Mouse (Mus musculus) forebrain, embryonic 14.5 days (tissue): ENCODE measurements at regions not wholly inside any gene's neighbourhood (a gene's known extent, or its start where the extent isn't known, plus 50 kb on each side); places are given as distances from the start of the nearest gene placed in this dataset.
A peak's percentile ranks its signal among the peaks of the same experiment; 100 is the strongest.

Experiments
- ATAC-seq: fragments of 200-750 bp; cut with Nextera tagmentation; 2 replicates; pipeline ENCODE4 v1.8.0; 2017; ENCODE audit warnings: mild to moderate bottlenecking, moderate library complexity
- DNase-seq: peaks from one replicate; pipeline ENCODE4 v3.0.0-alpha.2; 2015; ENCODE audit warnings: low spot score
- H3K27ac ChIP-seq: fragments of 300-500 bp; sonication (generic); 2 replicates; pipeline ENCODE4 v1.5.1; 2014; ENCODE audit warnings: low read depth, mild to moderate bottlenecking, control low read depth, low read length, moderate library complexity
- H3K27me3 ChIP-seq: fragments of 300-500 bp; sonication (generic); replicated peaks from 2 replicates; pipeline ENCODE4 v1.6.1; 2014; ENCODE audit warnings: low read length, control low read depth, mixed read lengths; ENCODE audit not compliant: control insufficient read depth, insufficient read depth
- H3K36me3 ChIP-seq: fragments of 300-500 bp; sonication (generic); 2 replicates; pipeline ENCODE4 v1.6.1; 2014; ENCODE audit warnings: low read length, control low read depth; ENCODE audit not compliant: control insufficient read depth, insufficient read depth
- H3K4me1 ChIP-seq: fragments of 300-500 bp; sonication (generic); 2 replicates; pipeline ENCODE4 v1.6.1; 2014; ENCODE audit warnings: antibody characterized with exemption, low read length, control low read depth; ENCODE audit not compliant: control insufficient read depth, insufficient read depth
- H3K4me2 ChIP-seq: fragments of 300-500 bp; sonication (generic); 2 replicates; pipeline ENCODE4 v1.6.1; 2014; ENCODE audit warnings: mild to moderate bottlenecking, control low read depth, low read length
- H3K4me3 ChIP-seq: fragments of 300-500 bp; sonication (generic); 2 replicates; pipeline ENCODE4 v1.5.1; 2014; ENCODE audit warnings: low read depth, low read length, control low read depth
- H3K9ac ChIP-seq: fragments of 300-500 bp; sonication (generic); 2 replicates; pipeline ENCODE4 v1.6.1; 2014; ENCODE audit warnings: mild to moderate bottlenecking, low read length, control low read depth, moderate library complexity
- H3K9me3 ChIP-seq: fragments of 300-500 bp; sonication (generic); replicated peaks from 2 replicates; pipeline ENCODE4 v1.6.1; 2016; ENCODE audit warnings: low read length, control low read depth, mixed read lengths; ENCODE audit not compliant: control insufficient read depth
- WGBS: fragments of 180-500 bp; shearing (Covaris S2); extraction: QIAGEN DNeasy Blood & Tissue Kit; methylation state at CpG from one replicate; pipeline ENCODE4 v1.1.7; 2014; 5-methylcytosine and 5-hydroxymethylcytosine counted together

- WGBS: 90% methylated on average over 7 of the region's 7 CpGs
- no peaks in the 10 kb centered on the region for H3K36me3 ChIP-seq
- H3K27me3 ChIP-seq: no peaks in the 10 kb centered on the region
Observed at GRCm38 (mm10) chr1:36010151-36010550, 58.0 kb upstream of the Hs6st1 start.

GRCm38 (mm10) chr1:36010834-36011233 lies 57.4 kb upstream of the Hs6st1 start:
- Histone ChIP-seq H3K4me3 (no peak overlapping the region), H3K27ac (no peak overlapping the region), H3K9me3 (no peaks in the 10 kb centered on the region), H3K9ac (no peak overlapping the region), H3K4me2 (no peak overlapping the region), H3K4me1 (no peaks in the 10 kb centered on the region), H3K36me3 (no peaks in the 10 kb centered on the region), H3K27me3 (no peaks in the 10 kb centered on the region)
- 87% methylated on average over 12 of the region's 12 CpGs for WGBS
- DNase-seq: no peak
- no peak for ATAC-seq

More at GRCm38 (mm10) chr1:36010151-36010550, 58.0 kb upstream of the Hs6st1 start:
- DNase-seq (no peak), ATAC-seq (no peak)
- no peak overlapping the region for H3K9ac ChIP-seq
- H3K4me3 ChIP-seq: no peak overlapping the region
- H3K4me1 ChIP-seq: no peaks in the 10 kb centered on the region
- no peaks in the 10 kb centered on the region for H3K9me3 ChIP-seq
- no peak overlapping the region for H3K27ac ChIP-seq
- no peak overlapping the region for H3K4me2 ChIP-seq

GRCm38 (mm10) chr1:36012081-36012765 lies 56.0 kb upstream of the Hs6st1 start:
- 89% methylated on average over 9 of the region's 9 CpGs for WGBS
- Histone ChIP-seq H3K4me1 (peaks cover 4% of the 10 kb centered on the region; the same call in 1 of the 2 replicates), H3K27ac (no peak overlapping the region), H3K9me3 (no peaks in the 10 kb centered on the region), H3K36me3 (no peaks in the 10 kb centered on the region), H3K27me3 (no peaks in the 10 kb centered on the region), H3K9ac (no peak overlapping the region), H3K4me3 (no peak overlapping the region), H3K4me2 (no peak overlapping the region)
- no peak for ATAC-seq
- no peak for DNase-seq

- no peak for DNase-seq
- 28% methylated on average over 11 of the region's 11 CpGs for WGBS
- H3K27me3 ChIP-seq: no peaks in the 10 kb centered on the region
- H3K4me3 ChIP-seq: no peak overlapping the region
- no peaks in the 10 kb centered on the region for H3K9me3 ChIP-seq
- no peak overlapping the region for H3K9ac ChIP-seq
- H3K4me2 ChIP-seq: no peak overlapping the region
- no peak for ATAC-seq
- no peak overlapping the region for H3K27ac ChIP-seq
- peaks cover 5% of the 10 kb centered on the region; the same call in 1 of the 2 replicates for H3K4me1 ChIP-seq
- H3K36me3 ChIP-seq: no peaks in the 10 kb centered on the region
Observed at GRCm38 (mm10) chr1:36013823-36014341, 54.3 kb upstream of the Hs6st1 start.

GRCm38 (mm10) chr1:36014372-36014771 lies 53.8 kb upstream of the Hs6st1 start:
- no peaks in the 10 kb centered on the region for H3K27me3 ChIP-seq
- H3K9me3 ChIP-seq: no peaks in the 10 kb centered on the region
- WGBS: 70% methylated on average over 7 of the region's 7 CpGs
- H3K36me3 ChIP-seq: no peaks in the 10 kb centered on the region
- peaks cover 5% of the 10 kb centered on the region; the same call in 1 of the 2 replicates for H3K4me1 ChIP-seq
- no peak for ATAC-seq
- no peak for DNase-seq
- no peak overlapping the region for H3K4me2 ChIP-seq
- no peak overlapping the region for H3K9ac ChIP-seq
- no peak overlapping the region for H3K4me3 ChIP-seq
- no peak overlapping the region for H3K27ac ChIP-seq

GRCm38 (mm10) chr1:36015210-36015609 lies 53.0 kb upstream of the Hs6st1 start:
- Histone ChIP-seq H3K4me2 (no peak overlapping the region), H3K4me3 (no peak overlapping the region), H3K27ac (no peak overlapping the region), H3K9me3 (no peaks in the 10 kb centered on the region), H3K27me3 (no peaks in the 10 kb centered on the region), H3K4me1 (peaks cover 5% of the 10 kb centered on the region; the same call in 1 of the 2 replicates), H3K9ac (no peak overlapping the region), H3K36me3 (no peaks in the 10 kb centered on the region)
- ATAC-seq: no peak
- DNase-seq: no peak
- WGBS: 90% methylated on average over 5 of the region's 5 CpGs

GRCm38 (mm10) chr1:36016566-36016965 lies 51.6 kb upstream of the Hs6st1 start:
- no peak overlapping the region for H3K9ac ChIP-seq

GRCm38 (mm10) chr1:36017061-36017461 lies 51.1 kb upstream of the Hs6st1 start:
- Histone ChIP-seq H3K4me1 (peaks cover 5% of the 10 kb centered on the region; the same call in 1 of the 2 replicates), H3K36me3 (no peaks in the 10 kb centered on the region), H3K9me3 (no peaks in the 10 kb centered on the region), H3K4me3 (no peak overlapping the region), H3K9ac (no peak overlapping the region), H3K27ac (no peak overlapping the region), H3K27me3 (no peaks in the 10 kb centered on the region), H3K4me2 (no peak overlapping the region)
- 12% methylated on average over 7 of the region's 7 CpGs for WGBS
- ATAC-seq: peak; percentile 37; the same call in 1 of the 2 replicates
- DNase-seq: peak; percentile 16

More at GRCm38 (mm10) chr1:36016566-36016965, 51.6 kb upstream of the Hs6st1 start:
- no peaks in the 10 kb centered on the region for H3K36me3 ChIP-seq
- 33% methylated on average over 4 of the region's 4 CpGs for WGBS
- H3K4me1 ChIP-seq: peaks cover 5% of the 10 kb centered on the region; the same call in 1 of the 2 replicates
- no peak overlapping the region for H3K4me3 ChIP-seq
- H3K4me2 ChIP-seq: no peak overlapping the region
- H3K27ac ChIP-seq: no peak overlapping the region
- H3K27me3 ChIP-seq: no peaks in the 10 kb centered on the region
- H3K9me3 ChIP-seq: no peaks in the 10 kb centered on the region
- ATAC-seq (no peak), DNase-seq (no peak)

GRCm38 (mm10) chr1:36017656-36018055 lies 50.5 kb upstream of the Hs6st1 start:
- DNase-seq: no peak

More at GRCm38 (mm10) chr1:36017656-36018055, 50.5 kb upstream of the Hs6st1 start:
- H3K27ac ChIP-seq: no peak overlapping the region
- peaks cover 5% of the 10 kb centered on the region; the same call in 1 of the 2 replicates for H3K4me1 ChIP-seq
- ATAC-seq: no peak
- 51% methylated on average over 3 of the region's 3 CpGs for WGBS
- no peaks in the 10 kb centered on the region for H3K9me3 ChIP-seq
- H3K4me3 ChIP-seq: no peak overlapping the region
- no peaks in the 10 kb centered on the region for H3K36me3 ChIP-seq
- no peak overlapping the region for H3K9ac ChIP-seq
- no peak overlapping the region for H3K4me2 ChIP-seq
- no peaks in the 10 kb centered on the region for H3K27me3 ChIP-seq
